Mouse (Mus musculus) stomach, postnatal 0 days (tissue): ENCODE data around the gene Efcab9.

Experiments
- CTCF ChIP-seq: IDR thresholded peaks from 2 replicates; pipeline ENCODE4 v1.5.1; 2016; ENCODE audit warnings: antibody characterized with exemption, low read depth, mild to moderate bottlenecking, moderate library complexity
- EP300 ChIP-seq: optimal IDR thresholded peaks from 2 replicates; pipeline ENCODE3; 2016; ENCODE audit warnings: antibody characterized with exemption

DNA sequence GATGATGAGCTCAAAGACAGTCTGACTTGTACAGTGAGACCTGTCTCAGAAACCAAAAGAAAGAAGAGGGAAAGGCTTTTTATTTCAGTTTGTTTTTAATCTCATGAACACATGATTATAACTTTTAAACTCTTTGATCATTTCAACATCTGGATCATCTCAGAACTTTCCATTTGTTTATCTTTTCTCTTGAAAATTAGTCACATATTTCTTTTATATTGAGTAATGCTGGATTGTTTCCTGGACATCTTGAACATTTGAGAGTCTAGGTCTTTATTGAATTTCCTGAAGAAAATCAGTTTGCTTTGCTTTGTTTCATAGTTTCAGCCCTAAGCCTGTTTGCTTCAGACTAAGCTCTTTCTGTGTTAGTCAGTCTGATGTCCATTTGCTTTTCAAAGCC, 43.5 kb downstream of the Efcab9 start:
- TF ChIP-seq EP300 (no peak), CTCF (no peak)
